Mouse (Mus musculus) heart, embryonic 14.5 days (tissue): ENCODE data around the gene Gorab. TPM values are rescaled to one million over a fixed set of nuclear protein-coding genes. Genes with fewer than 3 reads are reported as not detected.

ENCODE experiments used
- ATAC-seq: fragments of 200-750 bp; cut with Nextera tagmentation; 2 replicates; pipeline ENCODE4 v1.8.0; 2017; ENCODE audit warnings: low read depth, moderate TSS enrichment; ENCODE audit not compliant: insufficient number of reproducible peaks, insufficient read depth, low FRiP score
- H3K27ac ChIP-seq, 2 experiments: fragments of 200-500 bp in 1 of 2; fragments of 300-500 bp in 1 of 2; sonication (generic) in 1 of 2; replicated peaks in 1 of 2; 2 replicates each; pipeline ENCODE4 v1.5.1; 2012 to 2014; ENCODE audit warnings: low read depth in 2 of 2, low read length in 2 of 2, control low read depth in 1 of 2, mild to moderate bottlenecking in 1 of 2, mixed read lengths in 1 of 2; ENCODE audit not compliant: control insufficient read depth in 1 of 2, insufficient read depth in 1 of 2
- H3K27me3 ChIP-seq: fragments of 300-500 bp; sonication (generic); 2 replicates; pipeline ENCODE4 v1.6.1; 2014; ENCODE audit warnings: mild to moderate bottlenecking, low read length, control low read depth; ENCODE audit not compliant: control insufficient read depth, insufficient read depth
- H3K36me3 ChIP-seq: fragments of 300-500 bp; sonication (generic); 2 replicates; pipeline ENCODE4 v1.6.1; 2014; ENCODE audit warnings: mild to moderate bottlenecking, control low read depth, low read length, mixed read lengths; ENCODE audit not compliant: control insufficient read depth, insufficient read depth
- H3K4me1 ChIP-seq, 2 experiments: fragments of 200-500 bp in 1 of 2; fragments of 300-500 bp in 1 of 2; sonication (generic) in 1 of 2; 2 replicates each; pipeline ENCODE4 v1.6.1; 2012 to 2014; ENCODE audit warnings: low read length in 2 of 2, control low read depth in 1 of 2, mixed read lengths in 1 of 2; ENCODE audit not compliant: control insufficient read depth in 2 of 2, insufficient read depth in 2 of 2
- H3K4me2 ChIP-seq: fragments of 300-500 bp; sonication (generic); 2 replicates; pipeline ENCODE4 v1.6.1; 2014; ENCODE audit warnings: mild to moderate bottlenecking, low read length
- H3K4me3 ChIP-seq, 2 experiments: fragments of 200-500 bp in 1 of 2; fragments of 300-500 bp in 1 of 2; sonication (generic) in 1 of 2; 2 replicates each; pipeline ENCODE4 v1.5.1; 2012 to 2014; ENCODE audit warnings: low read length in 2 of 2, mild to moderate bottlenecking in 2 of 2, control low read depth in 1 of 2, low read depth in 1 of 2, moderate library complexity in 1 of 2; ENCODE audit not compliant: control insufficient read depth in 1 of 2, insufficient read depth in 1 of 2
- H3K9ac ChIP-seq: fragments of 300-500 bp; sonication (generic); 2 replicates; pipeline ENCODE4 v1.6.1; 2014; ENCODE audit warnings: mild to moderate bottlenecking, low read length
- H3K9me3 ChIP-seq: fragments of 300-500 bp; sonication (generic); 2 replicates; pipeline ENCODE4 v1.6.1; 2016; ENCODE audit warnings: low read length, control low read depth; ENCODE audit not compliant: control insufficient read depth
- WGBS: fragments of 180-500 bp; shearing (Covaris S2); extraction: QIAGEN DNeasy Blood & Tissue Kit; methylation state at CpG from one replicate; pipeline ENCODE4 v1.1.7; 2014; 5-methylcytosine and 5-hydroxymethylcytosine counted together
- polyA plus RNA-seq: library from polyadenylated mRNA; unstranded; fragments of >200 nt; fragmentation: Nextera tagmentation; extraction: Ambion mirVana; gene quantifications from 2 replicates; pipeline ENCODE4 v1.2.1, GENCODE M21; 2014

Gene Gorab
- polyA plus RNA-seq, 1 experiment from 2014 or later: 9.0 TPM

DNA sequence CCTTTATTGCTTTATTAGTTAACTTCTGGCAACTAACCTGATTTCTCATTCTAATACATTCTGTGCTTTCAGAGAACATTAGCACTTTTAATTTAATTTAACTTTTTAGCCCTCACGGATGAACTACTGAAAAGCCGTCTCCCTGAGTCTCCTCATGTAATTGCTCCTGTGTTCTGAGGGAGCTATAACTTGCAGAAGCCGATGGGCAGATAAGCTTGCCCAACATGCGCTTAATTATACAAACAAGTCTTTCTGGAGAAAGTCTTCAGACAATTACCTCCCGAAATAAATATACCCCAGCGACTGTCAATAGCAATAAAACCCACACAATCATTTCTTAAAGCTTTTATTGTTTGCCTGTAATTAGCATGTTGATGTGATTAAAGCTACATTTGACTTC lies 45.7 kb downstream of the Gorab start:
- Histone ChIP-seq H3K9me3 (no peaks in the 10 kb centered on the region), H3K36me3 (no peaks in the 10 kb centered on the region), H3K27me3 (no peaks in the 10 kb centered on the region), H3K9ac (no peak overlapping the region), H3K4me2 (no peak overlapping the region), H3K4me1 (peaks cover 4 to 8% of the 10 kb centered on the region in 2 experiments; a peak in 3 of 4 replicates), H3K27ac (no peak overlapping the region), H3K4me3 (no peak overlapping the region)
- ATAC-seq: no peak
- 68% methylated on average over 6 of the region's 6 CpGs for WGBS

DNA sequence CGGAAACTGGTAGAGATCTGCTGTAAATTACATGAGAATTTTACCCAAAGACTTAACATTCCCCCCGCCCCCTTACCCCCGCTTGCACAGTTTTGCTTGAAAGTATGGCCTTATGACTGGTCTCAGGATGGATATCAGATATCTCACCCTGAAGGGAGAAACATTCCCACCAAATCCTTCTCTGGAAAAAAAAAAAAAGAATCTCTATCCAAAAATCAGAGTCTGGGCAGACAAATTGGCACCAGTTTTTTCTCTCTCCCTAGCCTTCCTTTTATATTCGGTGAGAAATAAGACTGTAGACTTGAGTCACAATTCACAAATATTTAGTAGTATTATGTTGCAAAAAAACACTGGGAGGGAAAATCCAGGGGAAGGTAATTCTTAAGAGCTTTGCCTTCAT lies 47.3 kb downstream of the Gorab start:
- no peak overlapping the region for H3K9ac ChIP-seq
- H3K4me3 ChIP-seq: no peak overlapping the region
- H3K27me3 ChIP-seq: no peaks in the 10 kb centered on the region
- H3K36me3 ChIP-seq: no peaks in the 10 kb centered on the region
- H3K4me2 ChIP-seq: no peak overlapping the region
- peaks cover 2 to 7% of the 10 kb centered on the region in 2 experiments; a peak in 2 of 4 replicates for H3K4me1 ChIP-seq
- ATAC-seq: no peak
- no peaks in the 10 kb centered on the region for H3K9me3 ChIP-seq
- no peak overlapping the region for H3K27ac ChIP-seq
- WGBS: 71% methylated on average over 4 of the region's 4 CpGs

DNA sequence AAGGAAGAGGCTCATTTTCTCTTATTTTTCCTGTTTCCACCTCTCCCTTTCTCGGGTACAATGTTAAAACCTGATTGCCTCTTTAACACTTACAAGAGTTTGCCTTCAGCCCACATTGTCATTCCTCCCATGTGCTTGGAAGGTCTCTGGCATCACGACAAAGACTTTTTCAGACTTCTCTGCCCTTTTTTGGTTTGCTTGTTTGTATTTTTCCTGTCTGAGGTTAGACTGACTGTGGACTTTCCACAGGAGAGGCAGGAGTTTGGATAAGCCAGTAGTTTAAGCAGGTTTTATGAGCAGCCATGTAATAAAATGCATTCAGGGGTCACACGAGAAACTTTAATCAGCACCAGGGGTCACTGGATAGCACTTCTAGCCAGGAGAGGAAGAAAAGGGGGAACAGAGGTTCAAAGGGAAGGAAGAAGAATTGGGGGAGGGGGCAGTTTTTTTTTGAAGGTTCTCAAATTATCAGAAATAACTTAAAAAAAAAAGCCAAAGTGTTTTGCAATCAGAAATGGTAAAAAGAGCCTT lies 47.8 kb downstream of the Gorab start:
- no peak overlapping the region for H3K4me2 ChIP-seq
- peaks cover under 1 to 2% of the 10 kb centered on the region in 2 experiments; a peak in 2 of 4 replicates for H3K4me1 ChIP-seq
- H3K4me3 ChIP-seq: no peak overlapping the region
- H3K27me3 ChIP-seq: no peaks in the 10 kb centered on the region
- ATAC-seq: no peak
- no peaks in the 10 kb centered on the region for H3K36me3 ChIP-seq
- no peaks in the 10 kb centered on the region for H3K9me3 ChIP-seq
- H3K9ac ChIP-seq: no peak overlapping the region
- no peak overlapping the region for H3K27ac ChIP-seq
- WGBS: 46% methylated on average over 3 of the region's 3 CpGs

DNA sequence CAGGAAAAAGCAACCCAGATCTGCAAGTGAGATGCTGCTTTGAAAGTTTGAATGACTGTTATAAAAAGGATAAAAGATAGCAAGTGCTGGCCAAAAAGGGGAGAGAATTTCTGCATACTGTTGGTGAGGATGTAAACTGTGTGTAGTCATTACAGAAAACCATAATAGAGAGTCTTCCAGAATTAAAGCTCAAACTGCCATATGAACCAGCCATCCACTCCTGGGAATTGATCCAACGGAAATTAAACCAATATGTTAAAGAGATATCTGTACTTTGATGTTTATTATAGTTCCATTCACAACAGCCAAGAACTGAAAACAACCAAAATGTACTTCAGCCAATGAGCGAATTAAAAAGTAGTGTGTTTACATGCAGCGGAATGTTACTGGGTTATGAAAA lies 52.5 kb downstream of the Gorab start:
- Histone ChIP-seq H3K36me3 (no peaks in the 10 kb centered on the region), H3K9me3 (no peaks in the 10 kb centered on the region), H3K27ac (no peak overlapping the region), H3K9ac (no peak overlapping the region), H3K4me3 (no peak overlapping the region), H3K27me3 (no peaks in the 10 kb centered on the region), H3K4me1 (no peaks in the 10 kb centered on the region), H3K4me2 (no peak overlapping the region)
- no peak for ATAC-seq
- 85% methylated on average over 3 of the region's 3 CpGs for WGBS

DNA sequence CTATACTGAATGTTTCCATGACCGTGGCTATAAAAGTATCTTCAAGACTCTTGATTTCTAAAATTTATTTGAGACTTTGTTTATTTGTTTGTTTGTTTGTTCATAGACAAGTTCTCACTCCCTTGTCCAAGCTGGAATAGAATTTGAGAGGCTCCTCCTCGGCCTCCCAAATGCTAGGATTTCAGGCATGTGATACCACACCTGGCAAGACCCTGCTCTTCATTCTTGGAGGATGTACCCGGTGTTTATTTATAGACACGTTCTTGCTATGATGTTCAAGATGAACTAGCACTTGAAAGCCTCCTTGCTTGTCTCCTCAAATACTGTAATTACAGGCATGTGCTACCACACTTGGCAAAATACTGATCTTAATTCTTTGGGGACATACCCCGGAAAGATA lies 57.9 kb downstream of the Gorab start:
- Histone ChIP-seq H3K4me2 (no peak overlapping the region), H3K36me3 (no peaks in the 10 kb centered on the region), H3K27me3 (no peaks in the 10 kb centered on the region), H3K9me3 (no peaks in the 10 kb centered on the region), H3K9ac (no peak overlapping the region), H3K4me1 (no peaks in the 10 kb centered on the region), H3K27ac (no peak overlapping the region), H3K4me3 (no peak overlapping the region)
- no peak for ATAC-seq
- 69% methylated on average over 5 of the region's 5 CpGs for WGBS

DNA sequence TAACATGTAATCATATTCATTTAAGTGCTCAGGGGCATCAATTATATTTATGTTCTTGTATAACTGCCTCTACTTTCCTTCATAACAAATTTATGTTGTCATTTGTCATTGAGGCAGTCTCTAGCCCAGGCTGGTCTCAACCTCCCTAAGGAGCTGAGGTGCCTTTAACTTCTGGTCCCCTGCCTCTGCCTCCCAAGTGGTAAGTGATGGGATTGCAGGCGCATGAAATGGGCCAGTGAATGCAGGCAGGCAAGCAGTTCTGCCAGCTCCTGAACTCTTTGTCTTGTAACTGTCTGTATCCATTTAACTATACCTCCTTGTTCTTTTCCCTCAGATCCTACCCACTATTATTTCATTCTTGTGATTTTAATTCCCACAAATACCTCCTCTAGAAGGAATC lies 58.5 kb downstream of the Gorab start:
- H3K27ac ChIP-seq: no peak overlapping the region
- no peaks in the 10 kb centered on the region for H3K36me3 ChIP-seq
- no peak for ATAC-seq
- H3K9me3 ChIP-seq: no peaks in the 10 kb centered on the region
- no peaks in the 10 kb centered on the region for H3K27me3 ChIP-seq
- no peak overlapping the region for H3K4me2 ChIP-seq
- no peak overlapping the region for H3K4me3 ChIP-seq
- H3K9ac ChIP-seq: no peak overlapping the region
- H3K4me1 ChIP-seq: no peaks in the 10 kb centered on the region
- 34% methylated on average over 1 of the region's 1 CpGs for WGBS

DNA sequence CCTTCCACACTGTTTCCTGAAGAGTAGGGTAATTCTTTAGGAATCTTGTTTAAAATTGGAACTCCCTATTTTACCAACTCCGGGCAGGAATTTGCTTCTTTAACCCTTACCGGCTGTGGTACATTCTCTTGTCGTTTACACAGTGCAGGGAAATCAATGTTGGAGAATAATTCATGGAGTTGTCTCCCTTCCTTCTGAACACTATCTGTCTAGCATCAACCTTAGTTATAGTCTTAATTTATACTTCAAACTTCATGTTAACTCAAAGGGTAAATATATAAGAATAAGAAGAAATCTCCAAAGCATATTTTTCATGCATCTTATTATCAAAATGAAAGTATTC lies 64.3 kb downstream of the Gorab start:
- 80% methylated on average over 3 of the region's 3 CpGs for WGBS

DNA sequence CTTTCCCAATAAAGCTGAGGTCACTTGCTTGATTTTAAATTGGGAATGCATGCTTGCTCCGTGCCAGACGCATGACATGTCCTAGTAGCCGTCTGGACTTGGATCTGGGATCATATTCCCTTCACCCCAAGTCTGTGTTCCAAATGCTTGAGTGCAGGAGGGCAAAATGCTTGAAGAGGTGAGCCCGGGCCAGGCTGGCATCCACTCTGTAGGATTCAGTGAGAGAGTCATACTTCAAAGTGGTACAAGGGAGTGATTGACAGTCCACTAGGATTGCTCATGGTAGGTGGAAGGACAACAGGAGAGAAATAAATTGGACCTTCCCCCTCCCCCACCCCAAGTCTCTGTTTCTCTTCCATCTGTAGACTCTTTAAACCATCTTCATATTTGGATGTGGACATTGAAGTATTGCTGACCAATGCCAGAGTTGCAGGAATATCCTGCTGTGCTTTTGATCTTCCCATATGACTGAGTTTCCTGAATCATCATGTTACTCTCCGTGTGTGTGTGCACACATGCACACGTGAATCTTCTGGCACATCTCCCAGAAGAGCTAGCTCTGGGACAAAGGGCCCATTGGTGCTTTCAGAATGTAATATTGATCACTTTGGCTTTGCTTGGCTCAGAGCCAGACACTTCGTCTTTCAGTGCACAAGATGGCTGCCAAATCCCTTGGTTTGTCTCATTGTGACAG lies 64.8 kb downstream of the Gorab start:
- Histone ChIP-seq H3K27ac (no peak overlapping the region), H3K4me1 (peaks cover 2 to 10% of the 10 kb centered on the region in 2 experiments; a peak in 2 of 4 replicates), H3K4me2 (no peak overlapping the region), H3K9me3 (no peaks in the 10 kb centered on the region), H3K4me3 (no peak overlapping the region), H3K9ac (no peak overlapping the region), H3K36me3 (no peaks in the 10 kb centered on the region), H3K27me3 (no peaks in the 10 kb centered on the region)
- ATAC-seq: no peak
- 63% methylated on average over 7 of the region's 7 CpGs for WGBS

More for the DNA sequence above, 64.3 kb downstream of the Gorab start:
- no peaks in the 10 kb centered on the region for H3K27me3 ChIP-seq
- H3K4me3 ChIP-seq: no peak overlapping the region
- ATAC-seq: no peak
- no peak overlapping the region for H3K4me2 ChIP-seq
- H3K27ac ChIP-seq: no peak overlapping the region
- H3K4me1 ChIP-seq: peaks cover 2 to 10% of the 10 kb centered on the region in 2 experiments; a peak in 2 of 4 replicates
- H3K36me3 ChIP-seq: no peaks in the 10 kb centered on the region
- no peak overlapping the region for H3K9ac ChIP-seq
- H3K9me3 ChIP-seq: no peaks in the 10 kb centered on the region
